Mouse (Mus musculus) c-Kit-positive CD71-positive TER-119-positive erythroid progenitor cells, embryonic 14.5 days (primary cell): ENCODE data around the gene 1500009C09Rik.
A peak's percentile ranks its signal among the peaks of the same experiment; 100 is the strongest.
"Not testable (repeated sequence)": the region's sequence is repeated elsewhere in the genome, so short reads cannot be mapped to it uniquely, and the experiment has no call there.

Experiments
- DNase-seq: peaks from one replicate; pipeline ENCODE4 v3.0.0-alpha.2; 2013; ENCODE audit warnings: low spot score

Gene 1500009C09Rik

GRCm38 (mm10) chr15:82220003-82220675 is 32.1 kb upstream of the 1500009C09Rik start:
- DNase-seq = no peak

GRCm38 (mm10) chr15:82221104-82221860 is 30.9 kb upstream of the 1500009C09Rik start:
- DNase-seq = no peak

- no peak for DNase-seq
These were observed 28.9 kb upstream of the 1500009C09Rik start for GRCm38 (mm10) chr15:82223251-82223650.

- DNase-seq = no peak
These were observed 28.3 kb upstream of the 1500009C09Rik start, which contains the start of gene Tnfrsf13c for GRCm38 (mm10) chr15:82223657-82224601. TSS of gene Tnfrsf13c (minus strand) at chr15:82224369.

GRCm38 (mm10) chr15:82224602-82225215 is 27.5 kb upstream of the 1500009C09Rik start:
- DNase-seq = no peak

GRCm38 (mm10) chr15:82225769-82226168 is 26.4 kb upstream of the 1500009C09Rik start:
- DNase-seq = no peak

GRCm38 (mm10) chr15:82229542-82230045 is 22.6 kb upstream of the 1500009C09Rik start:
- peak; percentile 38 for DNase-seq

GRCm38 (mm10) chr15:82230098-82230611 is 22.0 kb upstream of the 1500009C09Rik start:
- DNase-seq = no peak

- DNase-seq = no peak
These were observed 21.1 kb upstream of the 1500009C09Rik start for GRCm38 (mm10) chr15:82231100-82231499.

GRCm38 (mm10) chr15:82231591-82232378 is 20.4 kb upstream of the 1500009C09Rik start:
- DNase-seq = no peak

- no peak for DNase-seq
These were observed 19.5 kb upstream of the 1500009C09Rik start for GRCm38 (mm10) chr15:82232651-82233050.

- DNase-seq = no peak
These were observed 16.5 kb upstream of the 1500009C09Rik start for GRCm38 (mm10) chr15:82235661-82236060.

GRCm38 (mm10) chr15:82236565-82236964 is 15.6 kb upstream of the 1500009C09Rik start:
- peak; percentile 77 for DNase-seq

- no peak for DNase-seq
These were observed 8.9 kb upstream of the 1500009C09Rik start for GRCm38 (mm10) chr15:82243311-82243710.

GRCm38 (mm10) chr15:82243742-82244114 is 8.5 kb upstream of the 1500009C09Rik start:
- no peak for DNase-seq

- DNase-seq = peak; percentile 92
These were observed 7.9 kb upstream of the 1500009C09Rik start, which contains the start of gene Cenpm for GRCm38 (mm10) chr15:82244115-82244804. TSS of gene Cenpm (minus strand) at chr15:82244748.

GRCm38 (mm10) chr15:82244805-82245161 is 7.4 kb upstream of the 1500009C09Rik start:
- not testable (repeated sequence) for DNase-seq

- no peak for DNase-seq
These were observed 4.9 kb upstream of the 1500009C09Rik start for GRCm38 (mm10) chr15:82247131-82247776.

GRCm38 (mm10) chr15:82251579-82251978 is 618 bp upstream of the 1500009C09Rik start:
- DNase-seq = no peak
